In genomic region chr7:127117948-127118347, GRCm38 (mm10) we compare ENCODE assay signal across 9 mouse cellular contexts. TPM values are rescaled to one million over a fixed set of nuclear protein-coding genes. Genes with fewer than 3 reads are reported as not detected.
DNase-seq lines count a peak whose midpoint lies in the region; ATAC-seq and TF ChIP-seq lines count a peak whose summit lies in the region.
"Had no signal": no experiment of that assay in that cellular context is flagged by ENCODE, and none has a peak within 500 bp of the region (broad histone marks: within the 10 kb centered on the region; RNA-seq: fewer than 3 reads in every experiment).

No protein-coding gene starts in this region.

- no peak overlapping the region for H3K4me2 ChIP-seq in kidney, postnatal 0 days (ENCODE audit: low read length)
- H3K4me2 ChIP-seq: forebrain, embryonic 15.5 days had no signal

- no peak overlapping the region for H3K27ac ChIP-seq in gastrocnemius, adult 2 months
- H3K27ac ChIP-seq in kidney, postnatal 0 days: peak overlapping the region; percentile 55; the same call in 1 of the 2 replicates
- H3K27ac ChIP-seq: forebrain, embryonic 15.5 days had no signal

- TF ChIP-seq POLR2A in brain, embryonic 14.5 days (IDR thresholded peaks at IDR 0.05; ENCODE audit: borderline replicate concordance, extremely low read depth, insufficient read depth, insufficient read length, poor library complexity, severe bottlenecking): no peak

- intact Hi-C loops in gastrocnemius, adult 2 months (cut with DNase I): no loop called here
- intact Hi-C loops in left cerebral cortex, postnatal 4 days (cut with DNase I): no loop called here

- WGBS in kidney, postnatal 0 days: 26% methylated on average over 5 of the region's 5 CpGs

- peaks cover 21% of the 10 kb centered on the region for H3K4me1 ChIP-seq in kidney, postnatal 0 days (replicated peaks; ENCODE audit: insufficient read depth, low read length)

- TF ChIP-seq CTCF in gastrocnemius, adult 2 months (IDR thresholded peaks at IDR 0.05): peak; percentile 40
- TF ChIP-seq CTCF in brain, embryonic 14.5 days (IDR thresholded peaks at IDR 0.05; ENCODE audit: borderline replicate concordance, extremely low read depth, insufficient read depth, insufficient read length): no peak; the same call in 1 of the 2 replicates
- peak; percentile 62 for TF ChIP-seq CTCF in kidney, postnatal 0 days (IDR thresholded peaks at IDR 0.05; ENCODE audit: low read depth)

- DNase-seq in gastrocnemius, adult 2 months: peak; percentile 60
- no peak for DNase-seq in gastrocnemius, postnatal 4 days (ENCODE audit: low spot score in 2 of 2)
- DNase-seq in 416B (ENCODE audit: low read depth): peak; percentile 50
- peak; percentile 15 for DNase-seq in brain, embryonic 14.5 days (ENCODE audit: low read depth)
- peak; percentile 71 for DNase-seq in kidney, postnatal 0 days (ENCODE audit: low spot score)
- DNase-seq in left cerebral cortex, postnatal 4 days: no peak
- DNase-seq in layer of hippocampus, postnatal 14 days (ENCODE audit: low spot score in 2 of 2): no peak

- H3K27me3 ChIP-seq in kidney, postnatal 0 days (ENCODE audit: insufficient read depth, low read length): no peaks in the 10 kb centered on the region

- no peaks in the 10 kb centered on the region for H3K9me3 ChIP-seq in kidney, postnatal 0 days (replicated peaks; ENCODE audit: low read length)
- H3K9me3 ChIP-seq: forebrain, embryonic 15.5 days had no signal

- peak; percentile 33 for ATAC-seq in kidney, postnatal 0 days (replicated peaks; ENCODE audit: low FRiP score, low read depth)
- no peak for ATAC-seq in megakaryocyte, adult 5-6 weeks (ENCODE audit: poor library complexity, severe bottlenecking)
- ATAC-seq: forebrain, embryonic 15.5 days had no signal

- H3K36me3 ChIP-seq in kidney, postnatal 0 days (ENCODE audit: insufficient read depth, low read length): no peaks in the 10 kb centered on the region
- H3K36me3 ChIP-seq: forebrain, embryonic 15.5 days had no signal

- no peak overlapping the region for H3K4me3 ChIP-seq in gastrocnemius, adult 2 months
- H3K4me3 ChIP-seq in kidney, postnatal 0 days (replicated peaks; ENCODE audit: low read depth, low read length): no peak overlapping the region
- H3K4me3 ChIP-seq: forebrain, embryonic 15.5 days had no signal

- no peak overlapping the region for H3K9ac ChIP-seq in kidney, postnatal 0 days (ENCODE audit: low read depth, low read length)
- H3K9ac ChIP-seq: forebrain, embryonic 15.5 days had no signal

RNA-seq across cellular contexts. Expression of gene Qprt, which starts 4.1 kb away (rescaled TPM):
- total RNA-seq in gastrocnemius, adult 2 months (2021): under 1 TPM; 0.31 to 0.53 TPM
- total RNA-seq in gastrocnemius, postnatal 4 days (2021): 1 to 10 TPM; 4.6 to 5.2 TPM
- 0.75 and 0.76 TPM in 2 replicates for polyA plus RNA-seq in brain, embryonic 14.5 days (2012; rRNA removed)
- 37.4 and 43.7 TPM in 2 replicates for polyA plus RNA-seq in kidney, postnatal 0 days (2015; fragmentation: Nextera tagmentation; extraction: Ambion mirVana)
- 2.0 and 3.3 TPM in 2 replicates for total RNA-seq in megakaryocyte, adult 5-6 weeks (2015)
- total RNA-seq in megakaryocyte, adult 5-6 weeks (2017): 1.1 and 2.8 TPM in 2 replicates
- under 1 TPM in 1 of 2 experiments, not detected in 1; 0.18 TPM for total RNA-seq in left cerebral cortex, postnatal 4 days (2021)
- total RNA-seq in layer of hippocampus, postnatal 14 days (2021): under 1 TPM; 0.19 to 0.76 TPM

RNA-seq across cellular contexts. Expression of gene Spn, which starts 19.7 kb away (rescaled TPM):
- under 1 TPM in 1 of 2 experiments, not detected in 1; 0.17 TPM for total RNA-seq in gastrocnemius, adult 2 months (2021)
- under 1 TPM; 0.54 to 0.91 TPM for total RNA-seq in gastrocnemius, postnatal 4 days (2021)
- polyA plus RNA-seq in brain, embryonic 14.5 days (2012; rRNA removed): 0.09 and 0.10 TPM in 2 replicates
- 0.28 and 0.33 TPM in 2 replicates for polyA plus RNA-seq in kidney, postnatal 0 days (2015; fragmentation: Nextera tagmentation; extraction: Ambion mirVana)
- total RNA-seq in megakaryocyte, adult 5-6 weeks (2015): 74.6 and 82.8 TPM in 2 replicates
- total RNA-seq in megakaryocyte, adult 5-6 weeks (2017): 241 and 246 TPM in 2 replicates
- total RNA-seq in left cerebral cortex, postnatal 4 days (2021): under 1 TPM; 0.22 to 0.74 TPM
- under 1 TPM; 0.65 to 0.95 TPM for total RNA-seq in layer of hippocampus, postnatal 14 days (2021)
- polyA plus RNA-seq: forebrain, embryonic 15.5 days had no signal

RNA-seq across cellular contexts. Expression of gene AI467606, which starts 26.8 kb away (rescaled TPM):
- under 1 TPM; 0.51 to 0.92 TPM for total RNA-seq in gastrocnemius, adult 2 months (2021)
- total RNA-seq in gastrocnemius, postnatal 4 days (2021): 1 to 10 TPM; 1.3 to 1.8 TPM
- 1.5 and 2.1 TPM in 2 replicates for polyA plus RNA-seq in brain, embryonic 14.5 days (2012; rRNA removed)
- polyA plus RNA-seq in kidney, postnatal 0 days (2015; fragmentation: Nextera tagmentation; extraction: Ambion mirVana): 4.0 and 4.3 TPM in 2 replicates
- total RNA-seq in megakaryocyte, adult 5-6 weeks (2015): 65.9 and 71.1 TPM in 2 replicates
- total RNA-seq in megakaryocyte, adult 5-6 weeks (2017): 46.6 and 49.2 TPM in 2 replicates
- under 1 TPM; 0.77 to 0.90 TPM for total RNA-seq in left cerebral cortex, postnatal 4 days (2021)
- 1 to 10 TPM; 1.1 to 2.7 TPM for total RNA-seq in layer of hippocampus, postnatal 14 days (2021)

RNA-seq across cellular contexts. Expression of gene Zg16, which starts 30.8 kb away (rescaled TPM):
- total RNA-seq in gastrocnemius, adult 2 months (2021): not detected
- under 1 TPM in 1 of 2 experiments, not detected in 1; 0.47 TPM for total RNA-seq in gastrocnemius, postnatal 4 days (2021)
- polyA plus RNA-seq in brain, embryonic 14.5 days (2012; rRNA removed): 0.21 TPM in 1 of 2 replicates, not detected in the other
- polyA plus RNA-seq in kidney, postnatal 0 days (2015; fragmentation: Nextera tagmentation; extraction: Ambion mirVana): not detected in 2 replicates
- 0.96 TPM in 1 of 2 replicates, not detected in the other for total RNA-seq in megakaryocyte, adult 5-6 weeks (2015)
- total RNA-seq in megakaryocyte, adult 5-6 weeks (2017): not detected in 2 replicates
- not detected for total RNA-seq in left cerebral cortex, postnatal 4 days (2021)
- total RNA-seq in layer of hippocampus, postnatal 14 days (2021): not detected
- polyA plus RNA-seq: forebrain, embryonic 15.5 days had no signal

Comparison
In these comparisons a context has a peak if more than half of its experiments do, and no peak if none do; other contexts are left out.
1. DNase-seq: peak in gastrocnemius, adult 2 months (single experiment), 416B (single experiment), brain, embryonic 14.5 days (single experiment) and kidney, postnatal 0 days (single experiment); none in gastrocnemius, postnatal 4 days (0 of 2), left cerebral cortex, postnatal 4 days (single experiment) and layer of hippocampus, postnatal 14 days (0 of 2).
2. RNA of gene Spn, which starts 19.7 kb away (total RNA-seq): 74.6 to 246 TPM in megakaryocyte, adult 5-6 weeks; 0.65 to 0.95 TPM in layer of hippocampus, postnatal 14 days, 0.54 to 0.91 TPM in gastrocnemius, postnatal 4 days, 0.22 to 0.74 TPM in left cerebral cortex, postnatal 4 days and 0.17 TPM in gastrocnemius, adult 2 months; every median in the first group is over 10 times any median in the second.
3. RNA of gene AI467606, which starts 26.8 kb away (total RNA-seq): 46.6 to 71.1 TPM in megakaryocyte, adult 5-6 weeks; 1.1 to 2.7 TPM in layer of hippocampus, postnatal 14 days, 1.3 to 1.8 TPM in gastrocnemius, postnatal 4 days, 0.51 to 0.92 TPM in gastrocnemius, adult 2 months and 0.77 to 0.90 TPM in left cerebral cortex, postnatal 4 days; every median in the first group is over 10 times any median in the second.